Mouse (Mus musculus) E14TG2a.4 (cell line): Measurements from ENCODE around the gene Ptprn2.

Source experiments
- H3K27me3 ChIP-seq: 2 replicates; pipeline ENCODE4 v1.6.1; 2014; ENCODE audit warnings: low read length, control low read depth; ENCODE audit not compliant: insufficient read depth
- H3K36me3 ChIP-seq: 2 replicates; pipeline ENCODE4 v1.6.1; 2014; ENCODE audit warnings: low read length, control low read depth; ENCODE audit not compliant: insufficient read depth
- H3K4me1 ChIP-seq: replicated peaks from 2 replicates; pipeline ENCODE4 v1.6.1; 2014; ENCODE audit warnings: low read depth, low read length, control low read depth
- H3K4me3 ChIP-seq: replicated peaks from 2 replicates; pipeline ENCODE4 v1.5.1; 2014; ENCODE audit warnings: mild to moderate bottlenecking, low read length
- H3K9me3 ChIP-seq: 2 replicates; pipeline ENCODE4 v1.6.1; 2014; ENCODE audit warnings: low read length, control low read depth
- CTCF ChIP-seq: conservative IDR thresholded peaks from 2 replicates; pipeline ENCODE4 v1.5.1; 2014; ENCODE audit warnings: low read length
- NANOG ChIP-seq: IDR thresholded peaks from 2 replicates; pipeline ENCODE4 v1.6.1; 2014; ENCODE audit warnings: borderline replicate concordance, low read length, mixed read lengths
- POU5F1 ChIP-seq: IDR thresholded peaks from 2 replicates; pipeline ENCODE4 v1.6.1; 2014; ENCODE audit warnings: low read length, borderline replicate concordance

The Ptprn2 gene

DNA sequence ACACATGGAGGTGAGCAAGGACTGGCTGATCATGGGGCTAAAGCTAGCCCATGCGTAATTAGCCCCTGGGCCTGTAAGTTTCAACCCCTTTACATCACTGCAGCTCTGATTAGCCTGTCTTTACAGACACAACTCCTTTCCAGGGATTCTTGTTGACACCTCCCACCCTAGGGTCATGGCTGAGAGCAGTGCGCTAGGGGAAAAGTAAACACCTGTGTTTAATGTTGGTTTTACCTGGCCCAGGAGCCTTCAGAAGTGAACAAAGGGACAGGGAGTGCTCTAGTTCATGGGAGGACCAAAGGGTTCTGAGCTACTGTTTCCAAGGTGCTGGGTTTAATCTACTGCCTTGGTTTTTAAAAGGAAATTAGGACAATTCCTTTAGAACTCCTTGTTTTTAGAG lies 100.6 kb downstream of the Ptprn2 start:
- Histone ChIP-seq H3K4me3 (no peak overlapping the region), H3K36me3 (no peaks in the 10 kb centered on the region), H3K9me3 (no peaks in the 10 kb centered on the region), H3K4me1 (peaks cover 26% of the 10 kb centered on the region), H3K27me3 (no peaks in the 10 kb centered on the region)
- TF ChIP-seq NANOG (no peak), CTCF (no peak), POU5F1 (no peak)

DNA sequence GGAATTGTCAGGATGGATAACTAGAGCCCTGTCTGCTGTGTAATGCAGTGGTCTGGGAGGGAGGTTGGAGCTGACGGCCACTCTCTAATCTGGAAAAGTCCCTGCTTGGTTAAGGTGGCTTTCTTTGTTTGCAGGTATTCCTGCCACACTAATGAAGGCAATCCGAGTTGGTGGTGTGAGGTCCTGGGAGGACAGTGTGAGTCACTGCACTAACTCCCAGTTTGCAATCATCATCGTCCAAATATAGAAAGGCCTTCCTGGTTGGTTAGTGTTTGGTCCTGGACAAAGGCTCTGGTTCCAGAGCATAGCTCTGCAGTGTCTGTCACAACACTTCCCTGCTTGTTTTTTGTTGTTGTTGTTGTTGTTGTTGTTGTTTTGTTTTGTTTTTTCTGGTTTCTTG lies 102.0 kb downstream of the Ptprn2 start:
- H3K36me3 ChIP-seq: no peaks in the 10 kb centered on the region
- no peak for TF ChIP-seq CTCF
- TF ChIP-seq POU5F1: no peak
- no peak for TF ChIP-seq NANOG
- no peak overlapping the region for H3K4me3 ChIP-seq
- no peaks in the 10 kb centered on the region for H3K27me3 ChIP-seq
- H3K4me1 ChIP-seq: peaks cover 20% of the 10 kb centered on the region
- H3K9me3 ChIP-seq: no peaks in the 10 kb centered on the region

DNA sequence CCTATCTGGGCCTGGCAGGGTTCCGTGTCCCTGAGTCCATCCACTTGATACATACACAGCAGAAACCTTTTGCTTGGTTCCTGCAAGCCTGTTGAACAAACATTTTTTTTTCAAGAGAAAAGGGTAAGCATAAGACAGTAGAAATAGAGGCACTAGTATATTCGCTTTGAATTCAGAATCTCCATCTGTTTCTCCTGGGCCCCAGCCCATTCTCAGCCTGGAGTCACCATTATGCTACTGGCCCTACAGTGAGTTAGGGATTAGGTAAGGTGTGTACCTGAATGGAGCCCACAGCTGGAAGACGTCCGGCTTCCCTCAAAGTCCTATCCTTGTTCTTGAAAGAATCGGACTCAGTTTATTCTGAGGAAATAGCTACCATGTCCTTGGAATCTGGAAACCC lies 104.6 kb downstream of the Ptprn2 start:
- no peaks in the 10 kb centered on the region for H3K9me3 ChIP-seq
- H3K4me3 ChIP-seq: no peak overlapping the region
- no peaks in the 10 kb centered on the region for H3K27me3 ChIP-seq
- peaks cover 17% of the 10 kb centered on the region for H3K4me1 ChIP-seq
- no peaks in the 10 kb centered on the region for H3K36me3 ChIP-seq
- no peak for TF ChIP-seq NANOG
- TF ChIP-seq CTCF: no peak
- no peak for TF ChIP-seq POU5F1

DNA sequence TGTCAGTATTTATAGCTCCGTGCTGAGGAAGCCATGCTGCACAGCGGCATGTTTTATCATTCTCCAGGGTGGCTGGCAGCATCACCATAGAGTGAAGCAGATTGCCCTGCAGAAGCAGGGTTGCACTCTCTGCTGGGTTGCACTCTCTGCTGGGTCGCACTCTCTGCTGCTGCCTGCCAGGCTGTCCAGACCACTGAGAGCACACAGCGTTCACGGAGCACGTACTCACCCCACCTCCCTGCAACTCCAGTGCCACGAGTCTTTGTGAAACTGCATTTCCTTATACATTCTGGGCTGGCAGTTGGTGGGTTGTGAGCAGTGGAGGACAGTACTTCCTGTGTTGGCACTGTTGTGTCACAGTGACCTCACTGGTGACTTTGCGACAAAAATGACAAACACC lies 108.9 kb downstream of the Ptprn2 start:
- TF ChIP-seq POU5F1: no peak
- H3K36me3 ChIP-seq: no peaks in the 10 kb centered on the region
- no peaks in the 10 kb centered on the region for H3K9me3 ChIP-seq
- peaks cover 20% of the 10 kb centered on the region for H3K4me1 ChIP-seq
- H3K4me3 ChIP-seq: no peak overlapping the region
- H3K27me3 ChIP-seq: 0 out of 2 replicates have a peak, but pooled peaks cover 10% of the 10 kb centered on the region

DNA sequence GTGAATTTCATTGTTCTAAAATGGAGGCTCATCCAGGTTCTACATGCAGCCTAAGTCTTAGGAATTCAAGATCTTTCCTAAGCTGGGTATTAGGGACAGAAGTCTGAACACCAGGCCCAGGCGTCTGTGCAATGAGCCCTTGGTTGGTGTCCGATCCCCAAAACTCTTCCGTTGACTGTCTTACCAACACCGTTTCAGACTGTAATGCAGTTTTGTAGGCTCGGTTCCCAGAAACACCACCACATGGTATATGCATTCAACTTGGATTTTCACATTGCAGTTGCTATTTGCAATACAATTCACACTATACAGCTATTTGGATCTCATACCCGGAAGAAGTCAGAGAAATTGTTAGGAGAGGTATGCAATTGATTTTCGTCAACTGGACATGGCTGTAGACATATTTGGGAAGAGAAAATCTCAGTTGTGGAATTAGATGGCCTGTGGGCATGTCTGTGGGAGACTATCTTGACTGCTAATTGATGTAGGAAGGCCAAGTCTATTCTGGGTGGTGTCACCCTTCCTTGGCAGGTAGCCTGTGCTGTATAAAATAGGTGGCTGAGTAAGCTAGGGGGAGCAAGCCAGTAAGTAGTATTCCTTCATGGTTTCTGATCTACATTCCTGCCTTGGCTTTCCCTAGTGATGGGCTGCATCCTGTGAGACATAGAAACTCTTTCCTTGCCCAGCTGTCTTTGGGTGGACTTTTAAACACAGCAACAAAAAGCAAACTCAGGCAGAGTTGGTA lies 109.5 kb downstream of the Ptprn2 start:
- no peak for TF ChIP-seq POU5F1
- TF ChIP-seq CTCF: no peak
- no peak for TF ChIP-seq NANOG
- Histone ChIP-seq H3K27me3 (0 out of 2 replicates have a peak, but pooled peaks cover 10% of the 10 kb centered on the region), H3K9me3 (no peaks in the 10 kb centered on the region), H3K4me1 (peaks cover 20% of the 10 kb centered on the region), H3K36me3 (no peaks in the 10 kb centered on the region), H3K4me3 (no peak overlapping the region)

DNA sequence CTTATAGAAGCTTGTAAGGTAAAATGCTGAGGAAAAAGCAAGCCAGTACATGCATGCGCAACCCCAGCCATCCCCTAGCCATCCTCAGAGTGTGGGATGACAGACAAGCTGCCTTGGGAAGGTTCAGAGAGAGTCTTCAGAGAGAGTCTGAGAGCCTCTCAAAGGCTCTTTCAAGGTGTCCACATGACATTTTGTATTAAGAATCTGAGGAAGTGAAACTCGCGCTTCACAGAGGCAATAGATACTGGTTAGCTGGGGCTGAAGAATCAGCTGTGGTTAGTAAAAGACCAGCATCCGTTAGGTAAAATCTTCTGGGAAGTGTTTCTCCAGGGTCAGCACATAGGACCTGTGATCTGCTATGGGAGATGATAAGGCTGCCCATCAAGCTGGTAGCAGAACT lies 110.2 kb downstream of the Ptprn2 start:
- H3K4me3 ChIP-seq: no peak overlapping the region
- H3K27me3 ChIP-seq: 0 out of 2 replicates have a peak, but pooled peaks cover 10% of the 10 kb centered on the region
- TF ChIP-seq NANOG (no peak), POU5F1 (no peak), CTCF (no peak)
- no peaks in the 10 kb centered on the region for H3K36me3 ChIP-seq
- H3K4me1 ChIP-seq: peaks cover 15% of the 10 kb centered on the region
- H3K9me3 ChIP-seq: no peaks in the 10 kb centered on the region

DNA sequence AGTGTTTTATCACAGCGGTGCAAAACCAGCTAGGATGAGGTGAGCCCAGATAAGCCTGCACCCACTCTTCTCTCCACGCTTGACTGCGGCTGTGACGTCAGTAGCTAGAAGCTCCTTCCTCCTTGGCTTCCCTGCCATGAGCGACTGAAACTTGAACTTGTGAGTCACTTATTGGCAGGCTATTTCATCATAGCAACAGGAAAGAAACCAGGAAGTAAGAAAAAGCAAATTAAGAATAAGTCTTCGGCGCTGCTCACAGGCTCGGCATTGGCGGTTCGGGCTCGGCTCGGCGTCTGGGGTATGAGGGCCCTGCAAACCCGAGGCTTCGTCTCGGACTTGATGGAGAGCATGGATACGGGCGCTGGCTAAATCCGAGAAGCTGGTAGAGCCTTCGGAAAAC lies 111.5 kb downstream of the Ptprn2 start:
- no peaks in the 10 kb centered on the region for H3K9me3 ChIP-seq
- no peaks in the 10 kb centered on the region for H3K36me3 ChIP-seq
- H3K4me1 ChIP-seq: peaks cover 8% of the 10 kb centered on the region
- no peak for TF ChIP-seq NANOG
- TF ChIP-seq CTCF: no peak
- TF ChIP-seq POU5F1: no peak
- no peak overlapping the region for H3K4me3 ChIP-seq
- H3K27me3 ChIP-seq: 0 out of 2 replicates have a peak, but pooled peaks cover 10% of the 10 kb centered on the region

DNA sequence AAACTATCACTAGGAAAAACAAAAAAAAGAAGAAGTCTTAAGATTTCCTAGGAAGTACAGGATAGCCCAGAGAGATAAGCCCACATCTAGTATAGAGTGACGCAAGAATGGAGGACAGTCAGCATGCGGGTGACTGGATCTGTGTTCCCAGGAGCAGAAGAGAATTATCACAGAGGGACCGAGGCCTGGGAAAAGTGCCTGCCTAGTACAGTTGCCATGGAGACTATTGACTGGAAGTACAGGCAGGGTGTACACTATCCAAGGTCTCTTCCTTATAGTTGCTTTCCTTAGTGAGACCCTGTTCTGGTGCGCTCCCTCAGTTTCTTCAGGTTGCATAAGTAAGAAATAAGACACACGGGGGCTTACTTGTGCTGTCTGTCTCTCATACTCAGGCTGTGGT lies 112.2 kb downstream of the Ptprn2 start:
- TF ChIP-seq CTCF: no peak
- no peak for TF ChIP-seq NANOG
- TF ChIP-seq POU5F1: no peak

DNA sequence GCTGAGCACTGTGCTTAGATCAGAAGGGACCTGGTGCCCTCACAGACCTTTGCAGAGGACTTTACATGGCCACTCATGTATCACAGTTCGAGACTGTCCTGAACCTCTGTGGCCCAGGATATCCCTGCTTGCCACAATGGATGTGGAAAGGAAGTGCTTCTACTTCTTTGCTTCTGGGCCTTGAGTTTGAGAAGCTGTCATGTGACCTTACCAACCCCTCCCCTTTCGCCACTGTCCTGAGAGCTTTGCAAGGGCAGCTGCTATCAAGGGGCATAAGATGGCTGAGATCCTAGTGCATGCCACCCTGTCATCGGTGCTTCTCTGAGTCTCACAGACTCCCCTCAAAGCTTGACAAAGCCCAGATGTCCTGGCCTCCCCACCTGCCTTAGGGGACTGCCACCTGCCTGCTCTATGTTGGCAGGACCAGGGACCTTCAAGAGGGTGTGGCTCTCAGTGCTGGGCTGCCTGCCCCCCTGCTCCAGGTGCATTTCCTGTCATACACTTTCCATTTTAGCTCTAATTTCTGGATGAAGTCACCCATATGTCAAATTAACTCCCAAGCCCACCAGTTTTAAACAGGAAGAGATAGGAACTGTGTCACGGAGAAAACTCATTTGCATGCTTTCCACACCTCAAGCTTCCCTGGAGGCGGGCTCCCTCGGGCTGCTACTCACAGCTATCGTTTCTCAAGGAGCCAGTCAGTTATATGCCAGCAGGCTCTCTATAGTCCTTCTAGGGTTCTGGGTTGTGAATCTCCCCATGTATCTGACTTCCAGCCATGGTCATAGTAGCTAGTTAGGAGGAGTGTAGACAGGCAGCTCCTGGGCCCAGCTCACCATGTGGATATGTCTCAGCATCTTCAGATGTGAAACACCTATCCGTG lies 112.8 kb downstream of the Ptprn2 start:
- no peaks in the 10 kb centered on the region for H3K36me3 ChIP-seq
- TF ChIP-seq POU5F1 (no peak), CTCF (no peak), NANOG (no peak)
- peaks cover 5% of the 10 kb centered on the region for H3K4me1 ChIP-seq
- H3K27me3 ChIP-seq: 0 out of 2 replicates have a peak, but pooled peaks cover 10% of the 10 kb centered on the region
- H3K4me3 ChIP-seq: no peak overlapping the region
- no peaks in the 10 kb centered on the region for H3K9me3 ChIP-seq

More for the DNA sequence above, 112.2 kb downstream of the Ptprn2 start:
- Histone ChIP-seq H3K4me3 (no peak overlapping the region), H3K27me3 (0 out of 2 replicates have a peak, but pooled peaks cover 10% of the 10 kb centered on the region), H3K36me3 (no peaks in the 10 kb centered on the region), H3K4me1 (peaks cover 5% of the 10 kb centered on the region), H3K9me3 (no peaks in the 10 kb centered on the region)
